Mouse (Mus musculus) liver, embryonic 14.5 days (tissue): ENCODE data around the gene Dennd1a. TPM values are rescaled to one million over a fixed set of nuclear protein-coding genes. Genes with fewer than 3 reads are reported as not detected.
A peak's percentile ranks its signal among the peaks of the same experiment; 100 is the strongest.

Experiments
- ATAC-seq: fragments of 200-750 bp; cut with Nextera tagmentation; 2 replicates; pipeline ENCODE4 v1.8.0; 2017; ENCODE audit warnings: moderate number of reproducible peaks, mild to moderate bottlenecking, moderate library complexity; ENCODE audit not compliant: insufficient read depth
- DNase-seq, 3 experiments: peaks; one replicate each; pipeline ENCODE4 v3.0.0-alpha.2; 2012 to 2013; ENCODE audit warnings: low read depth in 3 of 3, low spot score in 3 of 3
- H3K27ac ChIP-seq: fragments of 300-500 bp; sonication (generic); 2 replicates; pipeline ENCODE4 v1.5.1; 2014; ENCODE audit warnings: moderate library complexity, mild to moderate bottlenecking, control low read depth, inconsistent platforms
- H3K27me3 ChIP-seq: fragments of 300-500 bp; sonication (generic); 2 replicates; pipeline ENCODE4 v1.6.1; 2014; ENCODE audit warnings: mild to moderate bottlenecking, low read length, moderate library complexity; ENCODE audit not compliant: control insufficient read depth, insufficient read depth
- H3K36me3 ChIP-seq: fragments of 300-500 bp; sonication (generic); replicated peaks from 2 replicates; pipeline ENCODE4 v1.6.1; 2014; ENCODE audit warnings: low read depth; ENCODE audit not compliant: control insufficient read depth, insufficient read depth
- H3K4me1 ChIP-seq, 2 experiments: fragments of 200-500 bp in 1 of 2; fragments of 300-500 bp in 1 of 2; sonication (generic) in 1 of 2; replicated peaks; 2 replicates each; pipeline ENCODE4 v1.6.1; 2012 to 2014; ENCODE audit warnings: antibody characterized with exemption in 1 of 2, inconsistent platforms in 1 of 2, low read length in 1 of 2; ENCODE audit not compliant: control insufficient read depth in 2 of 2, insufficient read depth in 2 of 2
- H3K4me2 ChIP-seq: fragments of 300-500 bp; sonication (generic); 2 replicates; pipeline ENCODE4 v1.6.1; 2014; ENCODE audit warnings: low read depth, mild to moderate bottlenecking, control low read depth, moderate library complexity
- H3K4me3 ChIP-seq, 2 experiments: fragments of 200-500 bp in 1 of 2; fragments of 300-500 bp in 1 of 2; sonication (generic) in 1 of 2; 2 replicates each; pipeline ENCODE4 v1.5.1; 2012 to 2014; ENCODE audit warnings: low read depth in 2 of 2, low read length in 2 of 2, mild to moderate bottlenecking in 2 of 2, control low read depth in 1 of 2, inconsistent platforms in 1 of 2, moderate library complexity in 1 of 2; ENCODE audit not compliant: insufficient read depth in 1 of 2
- H3K9ac ChIP-seq: fragments of 300-500 bp; sonication (generic); replicated peaks from 2 replicates; pipeline ENCODE4 v1.6.1; 2014; ENCODE audit warnings: mild to moderate bottlenecking, control low read depth, moderate library complexity
- H3K9me3 ChIP-seq: fragments of 300-500 bp; sonication (generic); 2 replicates; pipeline ENCODE4 v1.6.1; 2016; ENCODE audit warnings: low read length, mixed read lengths; ENCODE audit not compliant: control insufficient read depth
- CTCF ChIP-seq: IDR thresholded peaks from 2 replicates; pipeline ENCODE4 v1.5.1; 2016; ENCODE audit warnings: antibody characterized with exemption, low read depth, control low read depth
- EP300 ChIP-seq: IDR thresholded peaks from 2 replicates; pipeline ENCODE4 v1.6.1; 2016; ENCODE audit warnings: antibody characterized with exemption, low read depth
- WGBS: fragments of 180-500 bp; shearing (Covaris S2); extraction: QIAGEN DNeasy Blood & Tissue Kit; methylation state at CpG from one replicate; pipeline ENCODE4 v1.1.7; 2014; ENCODE audit not compliant: insufficient replicate concordance; 5-methylcytosine and 5-hydroxymethylcytosine counted together
- polyA plus RNA-seq, 2 experiments: library from polyadenylated mRNA; depleted of rRNA in 1 of 2; stranded (reverse) in 1 of 2; unstranded in 1 of 2; fragments of >200 nt; fragmentation: Nextera tagmentation in 1 of 2; extraction: Ambion mirVana in 1 of 2; gene quantifications; 2 replicates each; pipeline versions ENCODE4 v1.2.1 to v1.2.3; 2012 to 2014

Dennd1a gene
- polyA plus RNA-seq, 2 experiments = 5.5 to 6.5 TPM

DNA sequence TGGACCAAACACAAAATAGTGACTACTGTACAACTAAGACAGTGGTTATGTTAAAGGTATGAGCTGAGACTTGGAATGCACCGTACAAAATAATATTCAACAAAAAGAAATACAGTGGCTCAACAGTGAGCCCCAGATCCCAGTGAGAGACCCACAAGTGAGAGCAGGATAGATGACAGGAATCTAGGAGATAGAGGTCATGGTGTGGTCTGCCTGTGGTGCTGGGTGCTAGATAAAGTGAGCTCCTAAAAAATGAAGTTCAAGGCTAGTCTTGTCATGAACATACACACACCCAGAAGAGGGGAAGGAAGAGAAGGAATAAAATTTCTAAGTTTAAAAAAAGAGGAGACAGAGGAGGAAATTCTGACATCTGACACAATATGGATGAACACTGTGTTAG, 95.2 kb downstream of the Dennd1a start:
- ATAC-seq = peak; percentile 90
- peak overlapping the region; percentile 85 for H3K27ac ChIP-seq

DNA sequence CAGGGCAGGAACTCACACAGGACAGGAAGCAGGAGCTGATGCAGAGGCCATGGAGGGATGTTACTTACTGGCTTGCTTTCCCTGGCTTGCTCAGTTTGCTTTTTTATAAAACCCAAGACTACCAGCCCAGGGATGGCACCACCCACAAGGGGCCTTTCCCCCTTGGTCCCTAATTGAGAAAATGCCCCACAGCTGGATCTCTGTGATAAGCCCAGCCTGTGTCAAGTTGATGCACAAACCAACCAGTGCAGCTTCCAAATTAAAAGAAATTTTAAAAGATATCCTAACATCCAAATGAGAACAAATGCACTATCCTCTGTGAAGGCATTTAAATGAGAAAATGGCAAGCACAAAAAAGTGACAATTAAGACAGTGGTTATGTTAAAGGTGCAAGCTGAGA, 95.6 kb downstream of the Dennd1a start:
- peak overlapping the region; percentile 65 for H3K4me2 ChIP-seq
- no peaks in the 10 kb centered on the region for H3K9me3 ChIP-seq
- no peaks in the 10 kb centered on the region for H3K27me3 ChIP-seq
- H3K4me1 ChIP-seq = peaks cover 46 to 48% of the 10 kb centered on the region in 2 experiments
- H3K36me3 ChIP-seq = no peaks in the 10 kb centered on the region; the same call in 1 of the 2 replicates
- peak overlapping the region; percentile 46 to 53 for H3K4me3 ChIP-seq
- H3K27ac ChIP-seq = peak overlapping the region; percentile 85
- peak; percentile 97 for ATAC-seq
- TF ChIP-seq CTCF = no peak
- TF ChIP-seq EP300 = peak; percentile 73
- DNase-seq = peak; percentile 69 to 72 (median 70)
- peak overlapping the region; percentile 62 for H3K9ac ChIP-seq

More for the DNA sequence above, 95.2 kb downstream of the Dennd1a start:
- peak in 2 of 3 experiments; percentile 36 to 45 for DNase-seq
- no peak for TF ChIP-seq EP300
- no peak for TF ChIP-seq CTCF
- Histone ChIP-seq H3K4me1 (peaks cover 46 to 51% of the 10 kb centered on the region in 2 experiments), H3K9me3 (no peaks in the 10 kb centered on the region), H3K36me3 (no peaks in the 10 kb centered on the region; the same call in 1 of the 2 replicates), H3K4me3 (no peak overlapping the region), H3K9ac (peak overlapping the region; percentile 31; the same call in 1 of the 2 replicates), H3K27me3 (no peaks in the 10 kb centered on the region), H3K4me2 (peak overlapping the region; percentile 65)
- 48% methylated on average over 1 of the region's 1 CpGs for WGBS

DNA sequence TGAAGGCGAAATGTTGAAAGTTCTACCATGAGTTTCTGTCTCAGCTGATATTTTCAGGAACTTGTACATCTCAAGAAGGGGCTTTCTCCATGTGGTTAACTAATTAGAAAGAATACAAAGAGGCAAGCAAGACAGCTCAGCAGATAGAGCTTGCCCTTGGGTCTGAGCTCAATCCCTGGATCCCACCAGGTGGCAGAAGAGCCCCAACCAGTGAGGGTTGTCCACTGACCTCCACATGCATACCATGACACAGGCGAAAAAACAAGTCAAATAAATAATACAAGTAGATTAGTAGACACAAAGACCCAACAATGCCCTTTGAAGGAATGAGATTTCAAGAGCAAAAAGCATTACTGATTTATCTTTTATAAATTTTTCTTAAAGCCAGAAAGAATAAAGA, 100.8 kb downstream of the Dennd1a start:
- H3K27ac ChIP-seq = no peak overlapping the region
- no peaks in the 10 kb centered on the region; the same call in 1 of the 2 replicates for H3K36me3 ChIP-seq
- H3K4me3 ChIP-seq = no peak overlapping the region
- ATAC-seq (no peak), DNase-seq (no peak)
- H3K27me3 ChIP-seq = no peaks in the 10 kb centered on the region
- WGBS = 69% methylated on average over 2 of the region's 2 CpGs
- no peak overlapping the region for H3K4me2 ChIP-seq
- no peaks in the 10 kb centered on the region for H3K9me3 ChIP-seq
- peaks cover 44 to 46% of the 10 kb centered on the region in 2 experiments for H3K4me1 ChIP-seq
- no peak overlapping the region for H3K9ac ChIP-seq
- no peak for TF ChIP-seq EP300
- peak; percentile 69 for TF ChIP-seq CTCF

DNA sequence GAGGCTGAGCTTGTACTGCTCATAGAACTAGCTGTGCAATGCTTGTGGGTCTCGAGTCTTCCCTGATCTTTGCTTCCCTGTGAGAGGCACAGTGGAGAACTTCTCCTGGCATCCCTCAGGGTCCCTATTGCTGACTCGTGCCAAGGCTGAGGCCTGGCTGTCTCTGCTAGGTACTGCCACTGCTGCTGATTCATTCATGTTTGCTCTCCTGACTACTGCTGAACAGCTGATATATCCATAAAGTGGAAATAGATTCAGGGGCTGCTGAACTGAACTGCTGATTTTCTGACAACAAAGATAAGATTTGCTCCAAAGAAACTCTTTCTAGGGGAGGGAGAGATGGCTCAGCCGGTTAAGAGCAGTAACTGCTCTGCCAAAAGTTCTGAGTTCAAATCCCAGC, 102.2 kb downstream of the Dennd1a start:
- Histone ChIP-seq H3K4me2 (no peak overlapping the region), H3K4me3 (no peak overlapping the region), H3K27ac (peak overlapping the region; percentile 56), H3K4me1 (peaks cover 34 to 38% of the 10 kb centered on the region in 2 experiments), H3K36me3 (no peaks in the 10 kb centered on the region; the same call in 1 of the 2 replicates), H3K9me3 (no peaks in the 10 kb centered on the region), H3K27me3 (no peaks in the 10 kb centered on the region), H3K9ac (no peak overlapping the region)
- no peak for TF ChIP-seq EP300
- TF ChIP-seq CTCF = 0 out of 2 replicates have a peak, but pooled peaks have one; percentile 23
- peak; percentile 82 for ATAC-seq
- no peak for DNase-seq
- 51% methylated on average over 3 of the region's 3 CpGs for WGBS

DNA sequence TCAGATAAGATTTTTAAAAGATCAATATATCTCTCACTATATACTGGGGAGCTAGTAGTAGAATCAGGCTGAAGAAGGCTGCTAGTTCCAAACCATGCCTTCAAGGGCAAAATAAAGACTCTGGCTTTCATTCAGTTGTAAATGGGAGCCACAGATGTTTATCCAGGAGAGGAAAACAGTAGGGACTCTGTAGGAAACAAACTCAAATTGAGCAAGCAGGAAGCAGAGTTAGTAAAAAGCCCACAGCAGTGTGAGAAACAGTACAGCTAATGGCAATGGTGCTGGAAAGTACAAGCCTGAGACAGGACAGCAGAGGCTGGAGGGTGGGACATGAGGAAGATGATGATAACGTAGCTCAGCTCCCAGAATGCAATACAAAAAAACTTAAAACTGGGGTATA, 103.3 kb downstream of the Dennd1a start:
- no peak for DNase-seq
- no peaks in the 10 kb centered on the region; the same call in 1 of the 2 replicates for H3K36me3 ChIP-seq
- TF ChIP-seq EP300 = no peak
- no peaks in the 10 kb centered on the region for H3K9me3 ChIP-seq
- H3K27ac ChIP-seq = peak overlapping the region; percentile 37; the same call in 1 of the 2 replicates
- peaks cover 30 to 34% of the 10 kb centered on the region in 2 experiments for H3K4me1 ChIP-seq
- WGBS = 28% methylated on average over 1 of the region's 1 CpGs
- H3K4me2 ChIP-seq = no peak overlapping the region; the same call in 1 of the 2 replicates
- H3K4me3 ChIP-seq = no peak overlapping the region
- no peaks in the 10 kb centered on the region for H3K27me3 ChIP-seq
- no peak for ATAC-seq
- H3K9ac ChIP-seq = no peak overlapping the region; the same call in 1 of the 2 replicates
